Mouse (Mus musculus): Measurements from ENCODE around the gene Ly9. TPM values are rescaled to one million over a fixed set of nuclear protein-coding genes. Genes with fewer than 3 reads are reported as not detected.

The Ly9 gene
- polyA plus RNA-seq, 1 experiment from 2014 or later: 0.32 TPM

DNA sequence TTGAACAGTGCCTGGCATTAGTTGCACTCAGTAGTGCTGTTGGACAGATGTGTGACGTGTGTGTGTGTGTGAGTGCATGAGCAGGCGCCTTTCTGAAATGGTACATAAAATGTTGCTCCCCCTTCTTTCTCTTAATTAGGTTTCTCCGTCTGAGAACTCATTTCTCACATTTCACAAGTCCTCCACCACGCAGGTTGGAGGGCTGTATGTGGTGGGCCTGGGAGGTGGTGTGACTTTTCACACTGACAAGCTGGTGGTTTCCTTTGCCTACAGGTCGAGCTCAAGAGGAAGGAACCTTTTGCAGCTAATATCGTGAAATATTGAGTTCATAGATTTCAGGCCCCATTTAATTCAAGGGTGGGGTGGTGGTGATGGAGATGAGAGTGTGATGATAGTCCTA is 22.0 kb upstream of the Ly9 start:
- H3K27me3 ChIP-seq: no peaks in the 10 kb centered on the region
- no peak overlapping the region for H3K4me3 ChIP-seq (replicated peaks)
- WGBS: 31% methylated on average over 6 of the region's 6 CpGs
- H3K9ac ChIP-seq: no peak overlapping the region
- peak; percentile 46; the same call in 1 of the 2 replicates for ATAC-seq (replicated peaks; ENCODE audit: low FRiP score)
- H3K36me3 ChIP-seq: no peaks in the 10 kb centered on the region
- no peaks in the 10 kb centered on the region for H3K9me3 ChIP-seq (replicated peaks)
- H3K4me1 ChIP-seq: no peaks in the 10 kb centered on the region
- H3K4me2 ChIP-seq: no peak overlapping the region
- H3K27ac ChIP-seq: no peak overlapping the region

DNA sequence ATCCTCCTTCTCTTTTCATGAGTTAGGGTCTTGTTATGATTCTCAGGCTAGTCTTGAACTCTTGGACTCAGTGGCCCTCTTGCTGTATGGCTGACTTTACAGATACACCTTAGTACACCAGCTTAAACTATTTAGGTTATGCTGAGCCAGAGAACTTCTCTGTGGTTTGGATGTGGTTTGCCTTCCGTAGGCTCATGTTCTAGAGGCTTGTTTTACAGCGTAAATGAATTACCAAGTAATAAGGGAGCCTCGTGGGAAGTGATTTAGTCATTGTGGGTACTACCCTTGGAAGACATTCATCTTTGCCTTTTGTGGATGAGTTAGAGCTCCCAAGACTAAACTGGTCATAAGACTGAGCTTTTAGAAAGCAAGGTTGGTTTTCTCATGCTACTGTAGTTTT is 20.6 kb upstream of the Ly9 start:
- H3K9ac ChIP-seq: no peak overlapping the region
- 81% methylated on average over 3 of the region's 3 CpGs for WGBS
- no peaks in the 10 kb centered on the region for H3K27me3 ChIP-seq
- no peak overlapping the region for H3K4me3 ChIP-seq (replicated peaks)
- no peak for ATAC-seq (replicated peaks; ENCODE audit: low FRiP score)
- H3K4me1 ChIP-seq: no peaks in the 10 kb centered on the region
- no peak overlapping the region for H3K27ac ChIP-seq
- no peaks in the 10 kb centered on the region for H3K9me3 ChIP-seq (replicated peaks)
- no peak overlapping the region for H3K4me2 ChIP-seq
- no peaks in the 10 kb centered on the region for H3K36me3 ChIP-seq

DNA sequence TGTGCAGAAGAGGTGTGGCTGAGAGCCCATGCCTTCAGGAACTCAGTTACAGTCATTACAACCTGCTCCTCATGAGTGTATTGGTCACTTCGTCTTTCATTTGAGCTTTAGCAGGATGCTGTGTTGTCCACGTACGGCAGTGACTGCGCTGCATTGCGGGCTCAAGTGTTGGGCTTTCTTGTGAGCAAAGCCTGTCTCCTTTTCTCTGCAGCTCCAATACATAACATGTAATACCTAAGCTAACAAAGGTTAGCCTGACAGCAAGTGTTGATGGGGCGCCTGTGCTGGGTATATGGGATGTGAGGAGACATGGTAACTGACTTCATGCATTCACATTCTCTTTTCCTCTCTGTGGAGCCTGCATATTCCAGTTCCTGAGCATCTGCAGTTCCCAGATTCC is 12.9 kb upstream of the Ly9 start:
- no peak for ATAC-seq (replicated peaks; ENCODE audit: low FRiP score)
- Histone ChIP-seq H3K4me1 (0 out of 2 replicates have a peak, but pooled peaks cover 5% of the 10 kb centered on the region), H3K9ac (no peak overlapping the region), H3K27ac (no peak overlapping the region), H3K27me3 (no peaks in the 10 kb centered on the region), H3K4me2 (no peak overlapping the region), H3K4me3 (replicated peaks) (no peak overlapping the region), H3K9me3 (replicated peaks) (no peaks in the 10 kb centered on the region), H3K36me3 (no peaks in the 10 kb centered on the region)
- 90% methylated on average over 6 of the region's 6 CpGs for WGBS

DNA sequence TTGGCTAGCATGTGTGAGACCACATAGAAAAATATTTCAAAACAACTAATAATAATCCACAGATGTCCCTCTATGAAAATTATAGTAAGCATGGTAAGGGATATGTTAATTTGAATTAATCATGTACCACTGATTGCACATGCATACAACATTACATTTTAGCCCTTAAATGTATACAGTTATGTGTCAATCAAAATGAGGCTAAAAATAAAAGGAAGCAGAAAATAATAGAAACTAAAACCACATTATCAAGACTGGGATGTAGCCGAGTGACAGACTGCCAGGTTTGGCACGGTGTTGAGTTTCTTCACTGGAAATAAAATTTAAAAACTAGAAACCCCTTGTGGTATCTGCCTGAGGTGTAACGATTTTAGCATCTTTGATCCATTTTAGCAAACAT is 12.4 kb upstream of the Ly9 start:
- Histone ChIP-seq H3K9ac (no peak overlapping the region), H3K9me3 (replicated peaks) (no peaks in the 10 kb centered on the region), H3K27ac (no peak overlapping the region), H3K36me3 (no peaks in the 10 kb centered on the region), H3K4me2 (no peak overlapping the region), H3K4me1 (0 out of 2 replicates have a peak, but pooled peaks cover 5% of the 10 kb centered on the region), H3K27me3 (no peaks in the 10 kb centered on the region), H3K4me3 (replicated peaks) (no peak overlapping the region)
- ATAC-seq (replicated peaks; ENCODE audit: low FRiP score): no peak
- 86% methylated on average over 3 of the region's 3 CpGs for WGBS

DNA sequence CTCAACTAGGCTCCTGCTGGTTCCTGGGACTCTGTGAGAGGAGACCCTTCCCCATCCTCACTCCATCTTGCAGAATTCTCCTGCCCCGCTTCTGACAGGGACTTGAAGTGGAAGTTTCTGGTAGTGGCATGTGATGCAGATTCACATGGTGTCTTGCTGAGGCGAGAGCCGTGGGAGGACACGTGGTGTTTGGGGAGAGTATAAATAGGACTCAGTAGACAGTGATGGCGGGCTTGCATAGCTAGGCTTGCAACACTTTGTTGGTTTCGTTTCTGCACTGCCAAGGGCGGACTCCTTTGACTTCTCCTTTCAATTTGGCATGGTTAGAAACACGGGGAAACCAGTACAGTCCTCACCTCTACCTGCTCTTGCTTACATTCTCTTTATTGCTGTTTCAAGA is 11.8 kb upstream of the Ly9 start:
- 79% methylated on average over 8 of the region's 8 CpGs for WGBS

DNA sequence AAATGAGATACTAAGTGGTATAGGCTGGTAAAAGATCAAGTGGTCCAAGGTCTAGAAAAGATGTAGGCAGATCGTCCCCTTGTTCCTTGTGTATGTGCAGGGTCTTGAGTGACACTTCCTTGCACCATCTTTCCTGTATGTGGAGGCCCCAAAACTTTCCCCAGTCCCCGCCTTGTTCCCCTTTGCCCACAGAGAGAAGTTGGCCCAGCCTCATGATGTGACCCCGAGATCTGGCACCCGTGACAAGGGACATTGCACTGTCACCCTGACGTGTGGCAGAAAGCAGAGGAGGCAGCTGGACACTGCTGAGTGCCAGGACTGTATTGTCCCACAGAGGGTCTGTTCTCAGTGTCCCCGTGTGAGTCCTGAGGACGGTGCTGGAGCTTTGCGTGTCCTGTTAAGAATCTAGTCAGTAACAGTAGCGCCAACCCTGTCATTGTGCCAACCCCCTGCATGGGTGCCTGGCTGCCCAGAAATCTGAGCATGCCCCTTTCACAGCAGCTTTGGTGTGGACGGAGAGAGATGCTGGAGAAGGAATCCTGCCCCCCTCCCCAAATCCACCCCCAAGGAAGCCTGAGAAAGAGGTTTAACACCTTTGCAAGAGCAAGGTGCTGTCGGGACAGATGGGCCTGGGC is 9.8 kb upstream of the Ly9 start:
- WGBS: 61% methylated on average over 11 of the region's 11 CpGs
- Histone ChIP-seq H3K9me3 (replicated peaks) (no peaks in the 10 kb centered on the region), H3K4me3 (replicated peaks) (no peak overlapping the region), H3K36me3 (no peaks in the 10 kb centered on the region), H3K27me3 (no peaks in the 10 kb centered on the region), H3K4me1 (0 out of 2 replicates have a peak, but pooled peaks cover 5% of the 10 kb centered on the region), H3K4me2 (no peak overlapping the region), H3K27ac (no peak overlapping the region), H3K9ac (no peak overlapping the region)
- ATAC-seq (replicated peaks; ENCODE audit: low FRiP score): 0 out of 2 replicates have a peak, but pooled peaks have one; percentile 52

More for the DNA sequence above, 11.8 kb upstream of the Ly9 start:
- Histone ChIP-seq H3K9ac (no peak overlapping the region), H3K4me2 (no peak overlapping the region), H3K9me3 (replicated peaks) (no peaks in the 10 kb centered on the region), H3K4me1 (0 out of 2 replicates have a peak, but pooled peaks cover 5% of the 10 kb centered on the region), H3K27me3 (no peaks in the 10 kb centered on the region), H3K27ac (no peak overlapping the region), H3K4me3 (replicated peaks) (no peak overlapping the region), H3K36me3 (no peaks in the 10 kb centered on the region)
- no peak for ATAC-seq (replicated peaks; ENCODE audit: low FRiP score)

DNA sequence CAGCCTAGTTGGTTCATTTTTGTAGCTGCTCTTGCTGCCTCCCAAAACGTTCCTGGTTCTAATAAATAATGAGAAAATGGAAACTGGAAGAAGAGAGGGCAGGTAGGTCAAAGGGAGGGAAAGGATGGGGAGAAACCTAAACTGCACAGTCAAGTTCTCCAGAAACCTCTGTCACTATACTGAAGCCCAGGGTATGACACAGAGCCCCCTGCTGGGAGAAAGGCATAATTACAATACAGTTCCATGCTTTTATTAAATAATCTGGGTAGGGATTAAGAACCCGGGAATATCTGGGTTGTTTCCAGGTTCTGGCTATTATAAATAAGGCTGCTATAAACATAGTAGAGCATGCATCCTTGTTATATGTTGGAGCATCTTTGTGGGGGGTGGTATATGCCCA is 6.8 kb upstream of the Ly9 start:
- H3K9me3 ChIP-seq (replicated peaks): no peaks in the 10 kb centered on the region
- no peaks in the 10 kb centered on the region for H3K27me3 ChIP-seq
- no peak overlapping the region for H3K9ac ChIP-seq
- H3K36me3 ChIP-seq: no peaks in the 10 kb centered on the region
- H3K4me2 ChIP-seq: no peak overlapping the region
- WGBS: 36% methylated on average over 2 of the region's 2 CpGs
- 0 out of 2 replicates have a peak, but pooled peaks cover 5% of the 10 kb centered on the region for H3K4me1 ChIP-seq
- no peak overlapping the region for H3K4me3 ChIP-seq (replicated peaks)
- no peak for ATAC-seq (replicated peaks; ENCODE audit: low FRiP score)
- H3K27ac ChIP-seq: no peak overlapping the region

DNA sequence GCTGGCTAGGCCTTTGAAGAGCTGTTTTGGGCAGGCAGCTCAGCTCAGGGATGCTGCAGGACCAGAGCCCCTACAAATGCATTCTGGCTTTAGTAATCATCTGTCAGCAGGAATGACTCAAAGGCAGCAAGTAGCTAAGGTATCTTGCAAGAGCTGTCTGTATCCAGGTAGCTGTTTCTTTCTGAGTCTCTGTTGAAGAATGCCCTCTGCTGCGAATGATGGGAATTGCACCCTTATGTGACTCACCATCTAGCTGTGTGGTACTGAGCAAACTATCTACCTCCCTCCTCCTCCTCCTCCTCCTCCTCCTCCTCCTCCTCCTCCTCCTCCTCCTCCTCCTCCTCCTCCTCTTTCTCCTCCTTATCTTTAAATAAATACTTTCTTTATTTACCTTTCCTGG is 3.6 kb upstream of the Ly9 start:
- Histone ChIP-seq H3K36me3 (no peaks in the 10 kb centered on the region), H3K27me3 (no peaks in the 10 kb centered on the region), H3K4me1 (no peaks in the 10 kb centered on the region), H3K9me3 (replicated peaks) (no peaks in the 10 kb centered on the region), H3K4me2 (no peak overlapping the region), H3K4me3 (replicated peaks) (no peak overlapping the region), H3K9ac (no peak overlapping the region), H3K27ac (no peak overlapping the region)
- WGBS: 25% methylated on average over 1 of the region's 1 CpGs
- no peak for ATAC-seq (replicated peaks; ENCODE audit: low FRiP score)

DNA sequence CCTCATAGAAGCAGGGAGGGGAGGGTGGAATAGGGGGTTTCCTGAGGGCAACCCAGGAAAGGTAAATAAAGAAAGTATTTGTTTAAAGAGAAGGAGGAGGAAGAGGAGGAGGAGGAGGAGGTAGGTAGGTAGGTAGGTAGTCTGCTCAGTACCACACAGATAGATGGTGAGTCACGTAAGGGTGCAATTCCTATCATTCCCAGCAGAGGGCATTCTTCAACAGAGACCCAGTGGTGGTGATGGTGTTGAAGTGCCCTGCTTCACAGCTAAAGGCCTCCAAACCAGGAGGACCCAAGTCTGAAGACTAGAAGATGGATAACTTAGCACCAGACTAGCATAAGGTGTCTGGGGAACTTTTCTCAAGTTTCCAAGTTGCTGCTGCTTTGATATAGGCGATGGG is 2.8 kb upstream of the Ly9 start:
- no peaks in the 10 kb centered on the region for H3K9me3 ChIP-seq (replicated peaks)
- H3K4me2 ChIP-seq: no peak overlapping the region
- no peak overlapping the region for H3K9ac ChIP-seq
- no peak overlapping the region for H3K27ac ChIP-seq
- H3K36me3 ChIP-seq: no peaks in the 10 kb centered on the region
- 90% methylated on average over 2 of the region's 2 CpGs for WGBS
- H3K27me3 ChIP-seq: no peaks in the 10 kb centered on the region
- no peaks in the 10 kb centered on the region for H3K4me1 ChIP-seq
- no peak overlapping the region for H3K4me3 ChIP-seq (replicated peaks)
- ATAC-seq (replicated peaks; ENCODE audit: low FRiP score): no peak

DNA sequence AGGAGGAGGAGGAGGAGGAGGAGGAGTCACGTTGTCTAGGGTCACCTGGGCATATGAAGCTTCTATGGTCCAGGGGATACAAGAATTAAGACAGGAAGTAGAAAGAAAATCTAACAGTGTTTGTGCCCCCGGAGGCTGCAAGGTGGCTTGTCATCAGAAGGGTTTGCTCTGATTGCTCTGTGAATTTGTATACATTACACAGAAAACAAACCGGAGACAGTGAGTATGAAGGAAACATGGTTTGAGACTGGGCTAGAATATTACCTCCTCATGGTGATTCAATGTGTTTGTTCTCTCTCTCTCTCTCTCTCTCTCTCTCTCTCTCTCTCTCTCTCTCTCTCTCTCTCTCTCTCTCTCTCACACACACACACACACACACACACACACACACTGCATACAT is 554 bp downstream of the Ly9 start:
- no peaks in the 10 kb centered on the region for H3K27me3 ChIP-seq
- H3K4me3 ChIP-seq (replicated peaks): no peak overlapping the region
- WGBS: 75% methylated on average over 3 of the region's 3 CpGs
- no peak overlapping the region for H3K4me2 ChIP-seq
- no peak overlapping the region for H3K27ac ChIP-seq
- H3K9me3 ChIP-seq (replicated peaks): no peaks in the 10 kb centered on the region
- no peak for ATAC-seq (replicated peaks; ENCODE audit: low FRiP score)
- H3K4me1 ChIP-seq: no peaks in the 10 kb centered on the region
- H3K36me3 ChIP-seq: no peaks in the 10 kb centered on the region
- no peak overlapping the region for H3K9ac ChIP-seq

DNA sequence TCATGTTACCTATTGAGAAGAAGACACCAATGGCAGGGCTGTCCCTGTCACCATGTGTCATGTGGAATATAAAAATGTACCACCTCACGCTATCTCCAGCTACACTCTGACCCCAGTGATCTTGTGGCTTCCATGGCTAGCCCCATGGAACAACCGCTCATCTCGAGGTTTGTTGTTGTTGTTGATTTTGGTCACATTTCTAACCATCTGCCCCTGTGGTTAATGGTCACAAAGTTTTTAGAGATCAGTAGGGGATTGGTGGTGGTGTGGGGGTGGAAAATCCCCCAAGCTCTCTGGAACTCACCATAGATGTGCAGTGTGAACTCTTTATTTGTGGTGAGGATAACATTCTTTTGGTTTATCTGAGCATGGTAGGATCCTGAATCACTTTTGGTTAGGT is 2.5 kb downstream of the Ly9 start:
- 72% methylated on average over 3 of the region's 3 CpGs for WGBS

DNA sequence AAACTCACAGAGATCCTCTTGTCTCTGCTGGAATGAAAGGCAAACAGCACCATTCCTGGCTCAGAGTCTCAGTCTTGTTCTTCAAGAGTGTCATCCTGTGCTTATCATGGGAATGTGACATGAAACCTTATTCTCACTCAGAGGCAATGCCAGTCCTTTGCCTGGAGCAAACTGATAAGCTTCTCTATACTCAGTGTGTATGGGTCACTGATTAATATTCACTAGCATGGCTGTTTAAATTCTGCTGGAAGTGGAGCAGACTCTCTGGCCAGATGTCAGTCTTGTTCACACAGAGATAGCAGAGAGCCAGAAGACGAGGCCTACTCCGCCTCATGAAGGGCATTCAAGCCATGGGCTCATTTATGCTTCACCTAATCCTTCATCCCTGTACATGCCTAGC is 22.6 kb downstream of the Ly9 start:
- ATAC-seq (replicated peaks; ENCODE audit: low FRiP score): no peak
- 84% methylated on average over 2 of the region's 2 CpGs for whole genome bisulfite sequencing
- no peaks in the 10 kb centered on the region for H3K27me3 ChIP-seq
- no peak overlapping the region for H3K9ac ChIP-seq
- no peaks in the 10 kb centered on the region for H3K9me3 ChIP-seq (replicated peaks)
- H3K4me1 ChIP-seq: no peaks in the 10 kb centered on the region
- no peak overlapping the region for H3K4me3 ChIP-seq (replicated peaks)
- no peaks in the 10 kb centered on the region for H3K36me3 ChIP-seq
- no peak overlapping the region for H3K4me2 ChIP-seq
- H3K27ac ChIP-seq: no peak overlapping the region

More for the DNA sequence above, 2.5 kb downstream of the Ly9 start:
- no peaks in the 10 kb centered on the region for H3K9me3 ChIP-seq (replicated peaks)
- H3K36me3 ChIP-seq: no peaks in the 10 kb centered on the region
- no peaks in the 10 kb centered on the region for H3K4me1 ChIP-seq
- H3K4me2 ChIP-seq: no peak overlapping the region
- no peak for ATAC-seq (replicated peaks; ENCODE audit: low FRiP score)
- no peak overlapping the region for H3K27ac ChIP-seq
- H3K4me3 ChIP-seq (replicated peaks): no peak overlapping the region
- no peak overlapping the region for H3K9ac ChIP-seq
- no peaks in the 10 kb centered on the region for H3K27me3 ChIP-seq

DNA sequence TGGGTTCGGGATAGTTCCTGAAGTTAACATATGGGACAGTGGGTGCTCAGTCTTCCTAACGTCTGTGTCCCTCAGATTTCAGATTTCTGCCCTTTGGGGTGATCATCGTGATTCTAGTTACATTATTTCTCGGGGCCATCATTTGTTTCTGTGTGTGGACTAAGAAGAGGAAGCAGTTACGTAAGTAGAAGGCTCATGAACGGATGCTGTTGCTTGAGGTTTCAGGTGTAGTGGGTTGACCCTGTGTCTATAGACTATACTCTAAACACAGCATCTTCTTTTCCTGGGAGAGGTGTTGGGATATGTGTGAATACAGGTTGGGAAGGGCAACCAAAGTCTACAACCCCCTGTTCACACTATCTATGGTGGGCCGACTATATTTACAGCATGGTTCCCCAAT is 30.0 kb downstream of the Ly9 start:
- Histone ChIP-seq H3K27me3 (no peaks in the 10 kb centered on the region), H3K4me3 (replicated peaks) (no peak overlapping the region), H3K4me1 (no peaks in the 10 kb centered on the region), H3K9me3 (replicated peaks) (no peaks in the 10 kb centered on the region), H3K9ac (no peak overlapping the region), H3K27ac (no peak overlapping the region), H3K4me2 (no peak overlapping the region), H3K36me3 (no peaks in the 10 kb centered on the region)
- ATAC-seq (replicated peaks; ENCODE audit: low FRiP score): no peak
- WGBS: 82% methylated on average over 7 of the region's 7 CpGs

Data from kidney, embryonic 15.5 days (tissue).